Mouse (Mus musculus) hindbrain, embryonic 12.5 days (tissue): ENCODE measurements at regions not wholly inside any gene's neighbourhood (a gene's known extent, or its start where the extent isn't known, plus 50 kb on each side); places are given as distances from the start of the nearest gene placed in this dataset.

Experiments used
- ATAC-seq: fragments of 200-750 bp; cut with Nextera tagmentation; 2 replicates; pipeline ENCODE4 v1.8.0; 2017; ENCODE audit warnings: moderate TSS enrichment; ENCODE audit not compliant: low FRiP score
- H3K27ac ChIP-seq: fragments of 300-500 bp; sonication (generic); 2 replicates; pipeline ENCODE4 v1.5.1; 2016; ENCODE audit warnings: mild to moderate bottlenecking
- H3K27me3 ChIP-seq: fragments of 300-500 bp; sonication (generic); 2 replicates; pipeline ENCODE4 v1.6.1; 2016; ENCODE audit warnings: mild to moderate bottlenecking
- H3K36me3 ChIP-seq: fragments of 300-500 bp; sonication (generic); 2 replicates; pipeline ENCODE4 v1.6.1; 2016; ENCODE audit warnings: mild to moderate bottlenecking
- H3K4me1 ChIP-seq: fragments of 300-500 bp; sonication (generic); 2 replicates; pipeline ENCODE4 v1.6.1; 2016
- H3K4me2 ChIP-seq: fragments of 300-500 bp; sonication (generic); replicated peaks from 2 replicates; pipeline ENCODE4 v1.6.1; 2016; ENCODE audit warnings: mild to moderate bottlenecking
- H3K4me3 ChIP-seq: fragments of 300-500 bp; sonication (generic); 2 replicates; pipeline ENCODE4 v1.5.1; 2016; ENCODE audit warnings: mild to moderate bottlenecking
- H3K9ac ChIP-seq: fragments of 300-500 bp; sonication (generic); 2 replicates; pipeline ENCODE4 v1.6.1; 2016; ENCODE audit warnings: mild to moderate bottlenecking, moderate library complexity
- H3K9me3 ChIP-seq: fragments of 300-500 bp; sonication (generic); replicated peaks from 2 replicates; pipeline ENCODE4 v1.6.1; 2016; ENCODE audit warnings: mild to moderate bottlenecking
- WGBS: fragments of 180-500 bp; shearing (Covaris S2); methylation state at CpG from one replicate; pipeline ENCODE4 v1.1.7; 2016; 5-methylcytosine and 5-hydroxymethylcytosine counted together

GRCm38 (mm10) chr2:143133931-143134330 is 55.7 kb downstream of the Otor start:
- Histone ChIP-seq H3K4me1 (no peaks in the 10 kb centered on the region), H3K36me3 (no peaks in the 10 kb centered on the region), H3K9me3 (no peaks in the 10 kb centered on the region), H3K9ac (no peak overlapping the region), H3K4me2 (no peak overlapping the region), H3K4me3 (no peak overlapping the region), H3K27me3 (no peaks in the 10 kb centered on the region), H3K27ac (no peak overlapping the region)
- WGBS: 87% methylated on average over 2 of the region's 2 CpGs
- ATAC-seq: no peak

- no peak for ATAC-seq
- no peak overlapping the region for H3K9ac ChIP-seq
- no peaks in the 10 kb centered on the region for H3K27me3 ChIP-seq
- no peaks in the 10 kb centered on the region for H3K36me3 ChIP-seq
- WGBS: 65% methylated on average over 3 of the region's 3 CpGs
- no peak overlapping the region for H3K27ac ChIP-seq
- H3K4me2 ChIP-seq: no peak overlapping the region
- no peak overlapping the region for H3K4me3 ChIP-seq
- no peaks in the 10 kb centered on the region for H3K9me3 ChIP-seq
- H3K4me1 ChIP-seq: no peaks in the 10 kb centered on the region
Observed at GRCm38 (mm10) chr2:143149189-143149588, 70.9 kb downstream of the Otor start.

GRCm38 (mm10) chr2:143164081-143164984 is 86.1 kb downstream of the Otor start:
- no peaks in the 10 kb centered on the region for H3K36me3 ChIP-seq
- WGBS: 86% methylated on average over 8 of the region's 8 CpGs
- H3K9me3 ChIP-seq: no peaks in the 10 kb centered on the region
- no peaks in the 10 kb centered on the region for H3K4me1 ChIP-seq
- ATAC-seq: no peak
- H3K27ac ChIP-seq: no peak overlapping the region
- no peak overlapping the region for H3K9ac ChIP-seq
- no peaks in the 10 kb centered on the region for H3K27me3 ChIP-seq
- no peak overlapping the region for H3K4me2 ChIP-seq
- H3K4me3 ChIP-seq: no peak overlapping the region

GRCm38 (mm10) chr2:143166771-143167170 is 88.5 kb downstream of the Otor start:
- WGBS: 88% methylated on average over 3 of the region's 3 CpGs
- ATAC-seq: no peak
- no peak overlapping the region for H3K4me3 ChIP-seq

GRCm38 (mm10) chr2:143170648-143171047 is 92.4 kb downstream of the Otor start:
- Histone ChIP-seq H3K27ac (no peak overlapping the region), H3K9me3 (no peaks in the 10 kb centered on the region), H3K4me2 (no peak overlapping the region), H3K4me3 (no peak overlapping the region), H3K27me3 (no peaks in the 10 kb centered on the region), H3K9ac (no peak overlapping the region), H3K36me3 (no peaks in the 10 kb centered on the region), H3K4me1 (no peaks in the 10 kb centered on the region)
- 82% methylated on average over 2 of the region's 2 CpGs for WGBS
- ATAC-seq: no peak

More at GRCm38 (mm10) chr2:143166771-143167170, 88.5 kb downstream of the Otor start:
- Histone ChIP-seq H3K9me3 (no peaks in the 10 kb centered on the region), H3K27me3 (no peaks in the 10 kb centered on the region), H3K4me1 (no peaks in the 10 kb centered on the region), H3K4me2 (no peak overlapping the region), H3K36me3 (no peaks in the 10 kb centered on the region), H3K9ac (no peak overlapping the region), H3K27ac (no peak overlapping the region)

GRCm38 (mm10) chr2:143184614-143185013 is 106.3 kb downstream of the Otor start:
- no peaks in the 10 kb centered on the region for H3K36me3 ChIP-seq
- H3K4me2 ChIP-seq: no peak overlapping the region
- H3K4me3 ChIP-seq: no peak overlapping the region
- H3K9me3 ChIP-seq: no peaks in the 10 kb centered on the region
- 77% methylated on average over 3 of the region's 3 CpGs for WGBS
- ATAC-seq: no peak
- no peaks in the 10 kb centered on the region for H3K4me1 ChIP-seq
- no peak overlapping the region for H3K9ac ChIP-seq
- no peak overlapping the region for H3K27ac ChIP-seq
- H3K27me3 ChIP-seq: no peaks in the 10 kb centered on the region

- Histone ChIP-seq H3K9ac (no peak overlapping the region), H3K27ac (no peak overlapping the region), H3K9me3 (no peaks in the 10 kb centered on the region), H3K27me3 (no peaks in the 10 kb centered on the region), H3K36me3 (no peaks in the 10 kb centered on the region), H3K4me2 (no peak overlapping the region), H3K4me3 (no peak overlapping the region), H3K4me1 (no peaks in the 10 kb centered on the region)
- WGBS: 45% methylated on average over 8 of the region's 8 CpGs
- no peak for ATAC-seq
Observed at GRCm38 (mm10) chr2:143192256-143193164, 114.2 kb downstream of the Otor start.

- Histone ChIP-seq H3K9me3 (no peaks in the 10 kb centered on the region), H3K4me1 (no peaks in the 10 kb centered on the region), H3K9ac (no peak overlapping the region), H3K36me3 (no peaks in the 10 kb centered on the region), H3K27ac (no peak overlapping the region), H3K4me3 (no peak overlapping the region), H3K4me2 (no peak overlapping the region), H3K27me3 (no peaks in the 10 kb centered on the region)
- ATAC-seq: no peak
- WGBS: 33% methylated on average over 5 of the region's 5 CpGs
Observed at GRCm38 (mm10) chr2:143193165-143193551, 114.9 kb downstream of the Otor start.

GRCm38 (mm10) chr2:143199583-143200249 is 121.4 kb downstream of the Otor start:
- Histone ChIP-seq H3K27me3 (no peaks in the 10 kb centered on the region), H3K36me3 (no peaks in the 10 kb centered on the region), H3K4me1 (no peaks in the 10 kb centered on the region), H3K9me3 (no peaks in the 10 kb centered on the region), H3K27ac (no peak overlapping the region), H3K4me3 (no peak overlapping the region), H3K9ac (no peak overlapping the region), H3K4me2 (no peak overlapping the region)
- no peak for ATAC-seq
- WGBS: 83% methylated on average over 11 of the region's 11 CpGs

GRCm38 (mm10) chr2:143206053-143206452 is 127.8 kb downstream of the Otor start:
- H3K4me3 ChIP-seq: no peak overlapping the region
- no peak for ATAC-seq

GRCm38 (mm10) chr2:143207191-143207590 is 128.9 kb downstream of the Otor start:
- Histone ChIP-seq H3K4me2 (no peak overlapping the region), H3K27ac (no peak overlapping the region), H3K36me3 (no peaks in the 10 kb centered on the region), H3K9ac (no peak overlapping the region), H3K4me1 (no peaks in the 10 kb centered on the region), H3K4me3 (no peak overlapping the region), H3K9me3 (no peaks in the 10 kb centered on the region), H3K27me3 (no peaks in the 10 kb centered on the region)
- ATAC-seq: no peak
- WGBS: 39% methylated on average over 5 of the region's 5 CpGs

More at GRCm38 (mm10) chr2:143206053-143206452, 127.8 kb downstream of the Otor start:
- Histone ChIP-seq H3K9me3 (no peaks in the 10 kb centered on the region), H3K27ac (no peak overlapping the region), H3K9ac (no peak overlapping the region), H3K27me3 (no peaks in the 10 kb centered on the region), H3K4me1 (no peaks in the 10 kb centered on the region), H3K4me2 (no peak overlapping the region), H3K36me3 (no peaks in the 10 kb centered on the region)

- no peak for ATAC-seq
- no peak overlapping the region for H3K4me2 ChIP-seq
- H3K4me3 ChIP-seq: no peak overlapping the region
- no peak overlapping the region for H3K9ac ChIP-seq
- no peak overlapping the region for H3K27ac ChIP-seq
- H3K9me3 ChIP-seq: no peaks in the 10 kb centered on the region
- no peaks in the 10 kb centered on the region for H3K36me3 ChIP-seq
- WGBS: 90% methylated on average over 5 of the region's 5 CpGs
- no peaks in the 10 kb centered on the region for H3K4me1 ChIP-seq
- H3K27me3 ChIP-seq: no peaks in the 10 kb centered on the region
Observed at GRCm38 (mm10) chr2:143217251-143217650, 139.0 kb downstream of the Otor start.
